Mouse (Mus musculus) skeletal muscle tissue, adult 2 months (tissue): ENCODE results near the gene Snapc4.

ENCODE experiments used
- DNase-seq: peaks from one replicate; pipeline ENCODE4 v3.0.0-alpha.2; 2012; ENCODE audit warnings: low read depth, low spot score

Snapc4 gene

GRCm38 (mm10) chr2:26314281-26315071 is 66.0 kb downstream of the Snapc4 start:
- peak; percentile 71 for DNase-seq

GRCm38 (mm10) chr2:26313394-26313793 is 67.1 kb downstream of the Snapc4 start:
- DNase-seq = no peak

GRCm38 (mm10) chr2:26312812-26313211 is 67.6 kb downstream of the Snapc4 start:
- no peak for DNase-seq
